Mouse (Mus musculus): Measurements from ENCODE around the gene Asap2.

The Asap2 gene

GRCm38 (mm10) chr12:21265946-21266783 lies 275.9 kb downstream of the Asap2 start:
- DNase-seq: peak; percentile 80

GRCm38 (mm10) chr12:21266784-21267098 lies 276.5 kb downstream of the Asap2 start:
- DNase-seq: no peak

- DNase-seq: no peak
These were observed 277.9 kb downstream of the Asap2 start for GRCm38 (mm10) chr12:21268083-21268616.

- no peak for DNase-seq
These were observed 284.2 kb downstream of the Asap2 start for GRCm38 (mm10) chr12:21274446-21274845.

- DNase-seq: no peak
These were observed 287.1 kb downstream of the Asap2 start for GRCm38 (mm10) chr12:21277352-21277864.

GRCm38 (mm10) chr12:21284761-21285441 lies 294.6 kb downstream of the Asap2 start, which contains the start of gene Cpsf3:
TSS of gene Cpsf3 (plus strand) at chr12:21285391.
- DNase-seq: no peak

GRCm38 (mm10) chr12:21285508-21286242 lies 295.4 kb downstream of the Asap2 start:
- no peak for DNase-seq

GRCm38 (mm10) chr12:21286243-21286622 lies 296.0 kb downstream of the Asap2 start, which contains the start of gene Itgb1bp1:
TSS of gene Itgb1bp1 (minus strand) at chr12:21286284.
- DNase-seq: peak; percentile 100

- peak; percentile 34 for DNase-seq
These were observed 296.7 kb downstream of the Asap2 start for GRCm38 (mm10) chr12:21286712-21287650.

- no peak for DNase-seq
These were observed 298.6 kb downstream of the Asap2 start for GRCm38 (mm10) chr12:21288716-21289395.

- no peak for DNase-seq
These were observed 299.4 kb downstream of the Asap2 start for GRCm38 (mm10) chr12:21289651-21290050.

GRCm38 (mm10) chr12:21298856-21299255 lies 308.6 kb downstream of the Asap2 start:
- DNase-seq: no peak

GRCm38 (mm10) chr12:21301324-21301723 lies 311.1 kb downstream of the Asap2 start:
- no peak for DNase-seq

GRCm38 (mm10) chr12:21301932-21302331 lies 311.7 kb downstream of the Asap2 start:
- DNase-seq: peak; percentile 50

GRCm38 (mm10) chr12:21302361-21302783 lies 312.1 kb downstream of the Asap2 start:
- peak; percentile 52 for DNase-seq

GRCm38 (mm10) chr12:21305741-21306140 lies 315.5 kb downstream of the Asap2 start:
- DNase-seq: peak; percentile 46

- DNase-seq: no peak
These were observed 316.5 kb downstream of the Asap2 start for GRCm38 (mm10) chr12:21306721-21307120.

- DNase-seq: peak; percentile 54
These were observed 321.9 kb downstream of the Asap2 start for GRCm38 (mm10) chr12:21312201-21312600.

- DNase-seq: peak; percentile 92
These were observed 325.9 kb downstream of the Asap2 start, which contains the start of gene Iah1 for GRCm38 (mm10) chr12:21315923-21316868. TSS of gene Iah1 (plus strand) at chr12:21316389.

GRCm38 (mm10) chr12:21316869-21317265 lies 326.6 kb downstream of the Asap2 start:
- no peak for DNase-seq

Data from kidney, postnatal 10 days (tissue).